Mouse (Mus musculus) gastrocnemius, adult 2 months (tissue): ENCODE data around the gene Btnl2. TPM values are rescaled to one million over a fixed set of nuclear protein-coding genes. Genes with fewer than 3 reads are reported as not detected.
A peak's percentile ranks its signal among the peaks of the same experiment; 100 is the strongest.

ENCODE experiments used
- DNase-seq: peaks from one replicate; pipeline ENCODE4 v3.0.0; 2022
- H3K27ac ChIP-seq: fragments of 200-600 bp; 2 replicates; pipeline ENCODE4 v1.8.1; 2022; ENCODE audit warnings: mild to moderate bottlenecking
- H3K4me3 ChIP-seq: fragments of 200-600 bp; 2 replicates; pipeline ENCODE4 v1.8.1; 2022; ENCODE audit warnings: mild to moderate bottlenecking, moderate library complexity
- CTCF ChIP-seq: fragments of 200-600 bp; IDR thresholded peaks from 2 replicates; pipeline ENCODE4 v1.8.1; 2022; ENCODE audit warnings: antibody characterized with exemption, mild to moderate bottlenecking, moderate library complexity
- intact Hi-C: fragments of 180-260 bp; cut with DNase I; formaldehyde crosslinking; loops from one replicate; pipeline ENCODE4 v1.15.1; 2025
- total RNA-seq, 2 experiments: library from RNA; stranded (reverse); gene quantifications; 2 replicates each; pipeline ENCODE4 v1.2.3; 2021

Gene Btnl2
- total RNA-seq, 2 experiments from 2014 or later = 0.18 to 0.20 TPM

DNA sequence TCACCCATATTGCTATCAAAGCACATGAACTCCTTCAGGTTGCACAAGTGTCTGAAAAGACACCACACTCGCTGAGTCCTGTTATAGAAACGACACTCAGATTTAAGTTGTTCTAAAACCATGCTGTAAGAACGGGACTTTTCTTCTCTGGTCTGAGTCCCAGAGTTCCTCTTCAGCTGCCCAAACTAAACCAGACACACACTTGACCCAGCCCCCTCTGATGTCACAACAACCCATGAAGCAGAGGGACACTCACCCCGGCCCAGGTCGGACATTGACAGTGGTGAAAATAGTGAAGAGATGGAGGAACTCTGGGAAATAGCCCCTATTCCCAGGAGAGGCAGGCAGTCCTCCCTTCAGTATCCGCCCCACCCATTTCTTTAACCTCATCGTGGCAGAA is 36.9 kb downstream of the Btnl2 start:
- Histone ChIP-seq H3K4me3 (peak overlapping the region; percentile 61; the same call in 1 of the 2 replicates), H3K27ac (no peak overlapping the region)
- peak; percentile 15 for DNase-seq
- TF ChIP-seq CTCF = no peak
- intact Hi-C loops = no loop called here

GRCm38 (mm10) chr17:34392321-34392720 is 37.7 kb downstream of the Btnl2 start:
- H3K4me3 ChIP-seq = peak overlapping the region; percentile 61
- DNase-seq = peak; percentile 39
- no peak for TF ChIP-seq CTCF
- intact Hi-C loops = no loop called here
- no peak overlapping the region; the same call in 1 of the 2 replicates for H3K27ac ChIP-seq

DNA sequence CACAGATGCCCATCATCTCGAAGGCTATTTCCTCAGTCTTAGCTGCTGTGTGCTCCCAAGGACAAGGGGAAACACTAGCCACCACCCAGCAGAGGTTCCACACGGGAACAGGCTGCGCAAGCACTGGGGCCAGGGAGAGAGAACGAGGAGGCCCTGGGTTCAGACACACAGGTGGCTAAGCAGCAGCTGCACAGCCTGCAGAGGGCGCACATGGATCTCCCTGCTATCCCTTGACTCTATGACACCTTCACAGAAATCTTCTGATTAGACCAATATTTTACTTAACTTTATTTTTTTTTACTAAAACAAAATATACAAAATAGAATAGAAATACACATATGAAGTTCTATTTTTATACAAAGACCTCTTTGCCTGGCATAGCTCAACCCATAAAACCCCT is 42.7 kb downstream of the Btnl2 start:
- Histone ChIP-seq H3K27ac (no peak overlapping the region), H3K4me3 (no peak overlapping the region)
- intact Hi-C loops = no loop called here
- peak; percentile 14; the same call in 1 of the 2 replicates for TF ChIP-seq CTCF
- DNase-seq = no peak

DNA sequence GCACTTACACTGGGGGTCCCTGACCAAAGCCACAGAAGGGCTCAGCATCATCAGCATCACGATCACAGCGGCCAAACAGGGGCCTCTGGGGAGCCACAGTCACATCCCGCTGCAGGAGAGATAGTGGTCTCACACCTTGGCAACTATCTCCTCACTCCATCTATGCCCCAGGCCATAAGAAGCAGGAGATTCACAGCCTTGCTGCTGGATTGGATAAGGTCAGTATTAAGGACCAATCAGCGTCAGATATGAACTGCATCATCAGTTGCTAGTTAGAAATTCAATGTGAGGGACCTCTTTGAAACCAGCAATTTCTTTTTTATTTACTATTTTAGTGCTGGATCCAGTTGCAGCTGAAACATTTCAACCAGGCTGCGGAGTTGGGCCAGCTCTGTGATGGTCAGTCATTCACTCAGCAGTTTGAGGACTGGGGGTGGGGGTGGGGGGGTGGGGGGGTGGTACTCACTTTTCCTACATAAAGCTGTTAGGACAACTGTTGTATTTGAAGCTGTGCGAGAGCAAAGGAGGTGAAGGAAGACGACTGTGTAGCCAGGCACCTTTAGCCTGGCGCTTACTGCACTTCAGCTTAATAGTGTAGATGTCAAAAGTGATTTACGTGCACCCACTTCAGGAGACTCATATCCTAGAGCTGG is 43.6 kb downstream of the Btnl2 start:
- peak overlapping the region; percentile 76 for H3K4me3 ChIP-seq
- DNase-seq = peak; percentile 15
- TF ChIP-seq CTCF = no peak
- intact Hi-C loops = no loop called here
- peak overlapping the region; percentile 81; the same call in 1 of the 2 replicates for H3K27ac ChIP-seq

DNA sequence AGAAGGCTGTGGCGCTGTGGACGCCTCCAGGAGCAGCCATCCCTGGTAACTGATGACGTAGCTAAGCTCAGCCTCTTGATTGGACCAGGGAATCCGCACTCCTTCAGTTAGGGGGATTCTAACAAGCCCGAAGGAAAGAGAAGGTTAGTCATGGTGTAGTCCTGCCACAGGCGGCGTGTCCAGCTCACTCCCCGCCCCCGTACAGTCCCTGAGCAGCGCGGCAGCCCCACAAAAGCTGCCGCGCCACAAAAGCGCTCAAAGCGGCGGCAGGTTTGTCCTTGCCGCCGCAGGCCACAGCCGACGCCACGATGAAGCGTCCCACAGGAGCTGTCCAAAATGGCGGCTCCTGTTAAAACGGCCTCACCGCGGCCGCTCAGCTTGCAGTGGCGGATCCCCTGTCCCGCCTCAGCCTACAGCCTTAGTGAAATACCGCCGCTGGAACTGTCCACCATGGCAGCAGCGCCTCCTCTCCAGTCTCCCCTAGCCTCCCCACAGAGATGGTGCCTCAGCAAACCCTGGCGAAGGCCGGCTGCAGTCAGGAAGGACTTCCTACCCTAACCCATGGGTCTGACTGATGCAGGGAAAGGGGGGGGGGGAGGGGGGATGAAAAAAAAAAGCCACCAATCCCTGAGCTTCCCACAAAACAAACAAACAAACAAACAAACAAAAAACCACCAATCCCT is 44.2 kb downstream of the Btnl2 start, which contains the start of gene BC051142:
TSS of gene BC051142 (plus strand) at position 110 of the 683 bp plus-strand sequence.
- peak; percentile 70 for DNase-seq
- Histone ChIP-seq H3K4me3 (peak within 1 kb of the TSS; percentile 76), H3K27ac (peak within 1 kb of the TSS; percentile 81)
- intact Hi-C loops = no loop called here
- no peak for TF ChIP-seq CTCF

DNA sequence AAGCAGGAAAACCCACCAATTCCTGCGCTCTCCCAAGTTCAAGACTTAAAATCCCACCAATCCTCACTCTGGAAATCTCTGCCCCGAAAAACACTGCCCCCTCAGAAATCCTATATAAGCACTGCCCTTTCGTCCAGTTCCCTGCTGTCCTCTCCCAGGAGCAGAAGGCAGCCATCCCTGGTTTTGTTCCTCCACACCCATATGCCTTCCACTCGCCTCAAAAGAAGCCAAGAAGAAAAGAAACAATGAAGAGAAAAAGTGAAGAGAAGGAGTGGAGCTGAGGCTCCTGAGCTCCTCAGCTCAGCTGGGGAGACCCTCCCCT is 44.7 kb downstream of the Btnl2 start:
- DNase-seq = no peak
- Histone ChIP-seq H3K4me3 (no peak overlapping the region), H3K27ac (no peak overlapping the region)
- TF ChIP-seq CTCF = no peak
- intact Hi-C loops = no loop called here

- peak; percentile 77 for TF ChIP-seq CTCF
- Histone ChIP-seq H3K4me3 (no peak overlapping the region), H3K27ac (no peak overlapping the region)
- intact Hi-C loops = no loop called here
- peak; percentile 30 for DNase-seq
Measured at GRCm38 (mm10) chr17:34411117-34411516, 56.5 kb downstream of the Btnl2 start.

Other genes starting within 250 kb of the Btnl2 start
- 1 to 10 TPM; 3.0 to 3.1 TPM for gene H2-DMa, start 235.3 kb upstream of the Btnl2 start, total RNA-seq
- 10 to 100 TPM; 70.3 to 88.9 TPM for gene Brd2, start 232.2 kb upstream of the Btnl2 start, total RNA-seq
- under 1 TPM; 0.46 to 0.47 TPM for gene H2-DMb2, start 211.5 kb upstream of the Btnl2 start, total RNA-seq
- under 1 TPM; 0.38 to 0.61 TPM for gene H2-DMb1, start 201.8 kb upstream of the Btnl2 start, total RNA-seq
- gene Tap1, start 167.3 kb upstream of the Btnl2 start, total RNA-seq = 1 to 10 TPM in 1 of 2 experiments, under 1 TPM in 1; 0.74 to 1.5 TPM
- gene Psmb9, start 167.1 kb upstream of the Btnl2 start, total RNA-seq = 1 to 10 TPM; 1.4 to 1.7 TPM
- gene Psmb8, start 157.1 kb upstream of the Btnl2 start, total RNA-seq = 1 to 10 TPM; 2.2 to 3.4 TPM
- gene Tap2, start 151.3 kb upstream of the Btnl2 start, total RNA-seq = 1 to 10 TPM; 4.9 to 7.5 TPM
- gene H2-Ob, start 115.9 kb upstream of the Btnl2 start, total RNA-seq = under 1 TPM in 1 of 2 experiments, not detected in 1; 0.11 TPM
- gene H2-Ab1, start 97.1 kb upstream of the Btnl2 start, total RNA-seq = 1 to 10 TPM; 3.1 to 4.7 TPM
- gene H2-Aa, start 67.0 kb upstream of the Btnl2 start, total RNA-seq = 1 to 10 TPM; 5.3 to 6.0 TPM
- 1 to 10 TPM; 3.4 to 4.9 TPM for gene H2-Eb1, start 49.0 kb upstream of the Btnl2 start, total RNA-seq
- gene H2-Eb2, start 29.2 kb upstream of the Btnl2 start, total RNA-seq = not detected
- gene Btnl1, start 22.3 kb downstream of the Btnl2 start, total RNA-seq = not detected
- gene BC051142, start 44.0 kb downstream of the Btnl2 start, total RNA-seq = under 1 TPM in 1 of 2 experiments, not detected in 1; 0.43 TPM
- not detected for gene Btnl4, start 122.5 kb downstream of the Btnl2 start, total RNA-seq
- gene Btnl6, start 162.5 kb downstream of the Btnl2 start, total RNA-seq = not detected
- 10 to 100 TPM; 10.5 to 11.4 TPM for gene Notch4, start 209.4 kb downstream of the Btnl2 start, total RNA-seq
- 1 to 10 TPM; 1.8 to 2.4 TPM for gene Gpsm3, start 235.0 kb downstream of the Btnl2 start, total RNA-seq
- 10 to 100 TPM; 14.0 to 14.6 TPM for gene Pbx2, start 236.4 kb downstream of the Btnl2 start, total RNA-seq
- under 1 TPM in 1 of 2 experiments, not detected in 1; 0.31 TPM for gene Ager, start 243.0 kb downstream of the Btnl2 start, total RNA-seq
- gene Rnf5, start 248.9 kb downstream of the Btnl2 start, total RNA-seq = 10 to 100 TPM; 16.8 to 24.0 TPM
- gene Agpat1, start 249.4 kb downstream of the Btnl2 start, total RNA-seq = 10 to 100 TPM; 75.6 to 75.7 TPM